Mouse (Mus musculus) kidney, adult 9 months (tissue): ENCODE results near the gene Slc12a3.
A peak's percentile ranks its signal among the peaks of the same experiment; 100 is the strongest.

Source experiments
- DNase-seq: peaks from one replicate; pipeline ENCODE4 v3.0.0; 2022

Gene Slc12a3

GRCm38 (mm10) chr8:94328932-94329728 lies at the start of gene Slc12a3:
Slc12a3 (plus strand) TSS chr8:94329201.
- peak; percentile 64 for DNase-seq

GRCm38 (mm10) chr8:94280001-94280613 lies 48.9 kb upstream of the Slc12a3 start:
- no peak for DNase-seq

GRCm38 (mm10) chr8:94282453-94282985 lies 46.5 kb upstream of the Slc12a3 start:
- no peak for DNase-seq

GRCm38 (mm10) chr8:94284204-94284603 lies 44.8 kb upstream of the Slc12a3 start:
- peak; percentile 46 for DNase-seq

GRCm38 (mm10) chr8:94290606-94291005 lies 38.4 kb upstream of the Slc12a3 start:
- no peak for DNase-seq

- peak; percentile 80 for DNase-seq
Measured at GRCm38 (mm10) chr8:94292072-94292471, 36.9 kb upstream of the Slc12a3 start.

- DNase-seq = peak; percentile 75
Measured at GRCm38 (mm10) chr8:94292626-94293025, 36.4 kb upstream of the Slc12a3 start.

- DNase-seq = no peak
Measured at GRCm38 (mm10) chr8:94295687-94296086, 33.3 kb upstream of the Slc12a3 start.

GRCm38 (mm10) chr8:94296312-94296991 lies 32.5 kb upstream of the Slc12a3 start:
- no peak for DNase-seq

GRCm38 (mm10) chr8:94297101-94297500 lies 31.9 kb upstream of the Slc12a3 start:
- DNase-seq = no peak

GRCm38 (mm10) chr8:94300809-94301208 lies 28.2 kb upstream of the Slc12a3 start:
- no peak for DNase-seq

- DNase-seq = no peak
Measured at GRCm38 (mm10) chr8:94304412-94304811, 24.6 kb upstream of the Slc12a3 start.

GRCm38 (mm10) chr8:94306989-94307513 lies 21.9 kb upstream of the Slc12a3 start:
- DNase-seq = no peak

- no peak for DNase-seq
Measured at GRCm38 (mm10) chr8:94307652-94308051, 21.3 kb upstream of the Slc12a3 start.

GRCm38 (mm10) chr8:94314069-94314468 lies 14.9 kb upstream of the Slc12a3 start:
- DNase-seq = no peak

- DNase-seq = no peak
Measured at GRCm38 (mm10) chr8:94317249-94317648, 11.8 kb upstream of the Slc12a3 start.

- no peak for DNase-seq
Measured at GRCm38 (mm10) chr8:94317691-94318090, 11.3 kb upstream of the Slc12a3 start.

GRCm38 (mm10) chr8:94320036-94320435 lies 9.0 kb upstream of the Slc12a3 start:
- DNase-seq = no peak

- no peak for DNase-seq
Measured at GRCm38 (mm10) chr8:94322083-94322482, 6.9 kb upstream of the Slc12a3 start.

- DNase-seq = no peak
Measured at GRCm38 (mm10) chr8:94323041-94323440, 6.0 kb upstream of the Slc12a3 start.

GRCm38 (mm10) chr8:94324071-94324470 lies 4.9 kb upstream of the Slc12a3 start:
- no peak for DNase-seq

- peak; percentile 67 for DNase-seq
Measured at GRCm38 (mm10) chr8:94326016-94326415, 3.0 kb upstream of the Slc12a3 start.

GRCm38 (mm10) chr8:94330733-94331132 lies 1.7 kb downstream of the Slc12a3 start:
- peak; percentile 75 for DNase-seq
